Mouse (Mus musculus) MN1 (cell line): ENCODE results near the gene Atxn7l3.

ENCODE experiments used
- DNase-seq: peaks from one replicate; pipeline ENCODE4 v3.0.0-alpha.2; 2016; ENCODE audit warnings: low spot score

Gene Atxn7l3

GRCm38 (mm10) chr11:102263211-102263610 is 33.2 kb downstream of the Atxn7l3 start:
- DNase-seq, result no peak

DNA sequence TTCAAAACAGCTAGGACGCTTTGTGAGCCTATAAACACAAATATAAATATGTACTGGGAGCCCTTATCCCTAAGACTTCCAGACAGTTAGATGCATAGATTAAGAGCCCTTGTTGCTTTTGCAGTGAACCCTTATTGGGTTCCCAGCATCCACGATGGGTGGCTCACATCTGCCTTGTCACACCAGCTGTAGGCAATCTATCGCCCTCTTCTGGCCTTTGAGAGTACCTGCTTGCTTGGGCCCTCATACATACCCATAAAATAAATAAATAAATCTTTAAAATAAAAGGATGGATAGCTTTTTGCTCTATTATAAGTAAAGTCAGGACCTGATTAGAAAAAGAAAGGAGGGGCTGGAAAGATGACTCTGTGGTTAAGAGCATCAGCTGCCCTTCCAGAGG is 37.9 kb downstream of the Atxn7l3 start:
- peak; percentile 22 for DNase-seq

GRCm38 (mm10) chr11:102258095-102258494 is 38.3 kb downstream of the Atxn7l3 start:
- no peak for DNase-seq

DNA sequence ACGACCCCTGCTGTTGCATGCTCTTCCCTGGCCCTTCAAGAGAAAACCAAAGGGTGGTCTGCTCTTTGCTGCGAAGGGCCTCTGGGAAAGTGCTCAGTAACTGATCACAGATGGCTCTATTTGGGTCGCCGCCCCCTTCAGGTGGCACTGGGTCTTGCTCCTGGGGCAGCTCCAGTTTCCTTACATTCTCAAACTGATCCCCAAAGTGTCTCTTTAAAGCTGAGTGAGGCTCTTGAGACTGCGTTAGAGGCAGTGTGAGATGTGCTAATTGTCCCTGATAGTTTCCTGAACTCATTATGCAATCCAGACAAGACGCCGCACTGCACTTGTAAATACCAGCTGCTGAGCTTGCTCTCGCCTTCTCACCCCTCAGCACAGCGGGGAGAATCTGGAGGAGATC is 38.9 kb downstream of the Atxn7l3 start:
- DNase-seq, result no peak

GRCm38 (mm10) chr11:102249351-102250090 is 46.9 kb downstream of the Atxn7l3 start:
- peak; percentile 18 for DNase-seq

DNA sequence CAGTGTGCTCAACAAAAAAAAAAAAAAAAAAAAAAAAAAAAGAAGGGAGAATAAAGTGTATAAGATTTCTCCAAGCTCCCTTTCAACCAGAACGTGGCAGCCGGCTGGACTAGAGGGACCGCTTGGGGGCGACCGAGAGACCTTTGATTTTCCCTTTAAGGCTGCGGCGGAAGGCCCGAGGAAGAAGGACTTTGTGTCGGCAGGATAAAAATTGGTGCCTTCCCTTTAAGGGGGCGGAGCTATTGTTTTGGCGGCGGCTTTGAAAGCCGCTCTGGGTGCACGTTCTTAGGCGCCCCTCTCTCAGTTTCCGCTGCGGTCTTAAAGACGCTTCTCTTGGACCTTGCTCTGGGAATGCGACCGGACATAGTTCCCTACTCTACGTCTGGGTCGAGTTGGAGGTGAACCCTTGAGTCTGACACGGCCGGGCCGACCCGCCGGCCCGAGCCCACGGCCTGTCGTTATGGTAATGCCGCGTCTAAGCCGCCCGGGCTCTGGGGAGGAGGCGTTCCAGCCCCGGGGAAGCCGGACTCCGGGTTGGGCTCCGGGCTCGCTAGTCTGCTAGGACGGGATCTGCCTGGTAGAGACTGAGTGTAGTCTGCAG is 47.7 kb downstream of the Atxn7l3 start, which contains the start of gene BC030867:
Gene BC030867, plus strand, starts transcription at position 253 of the 601 bp plus-strand sequence.
- DNase-seq, result peak; percentile 97

- no peak for DNase-seq
Measured at GRCm38 (mm10) chr11:102246871-102247270, 49.6 kb downstream of the Atxn7l3 start.

GRCm38 (mm10) chr11:102246273-102246635 is 50.2 kb downstream of the Atxn7l3 start:
- DNase-seq, result no peak

DNA sequence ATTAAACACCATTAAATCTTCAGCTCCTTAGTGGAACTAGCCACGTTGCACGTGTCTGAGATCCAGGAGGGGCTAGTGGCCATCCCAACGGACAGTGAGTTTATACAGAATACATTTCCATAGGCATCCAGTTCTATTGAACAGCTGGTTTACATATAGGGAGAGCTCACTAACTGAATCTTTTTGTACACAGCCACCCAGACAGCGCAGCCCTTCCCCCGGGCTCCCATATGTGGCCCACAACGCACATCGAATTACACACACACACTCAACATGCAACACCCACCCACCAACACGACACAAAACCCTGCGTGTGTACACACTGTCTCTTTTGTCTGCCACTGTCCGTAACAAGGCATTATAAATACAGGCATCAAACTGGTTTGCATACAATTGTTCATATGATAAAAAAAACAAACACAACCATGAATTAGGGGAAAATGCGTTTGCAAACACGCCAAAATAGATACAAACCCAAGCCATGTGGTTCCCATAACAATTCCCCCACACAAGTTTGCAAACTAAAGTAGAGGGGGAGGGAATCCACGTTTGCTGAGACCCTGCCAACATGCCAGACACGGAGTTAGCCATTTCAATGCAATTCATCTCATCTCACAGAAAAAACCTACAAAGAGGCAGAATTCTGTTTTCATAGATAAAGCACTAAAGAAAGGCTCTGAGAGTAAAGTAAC is 50.7 kb downstream of the Atxn7l3 start:
- DNase-seq, result no peak

GRCm38 (mm10) chr11:102244926-102245449 is 51.4 kb downstream of the Atxn7l3 start:
- DNase-seq, result peak; percentile 89

DNA sequence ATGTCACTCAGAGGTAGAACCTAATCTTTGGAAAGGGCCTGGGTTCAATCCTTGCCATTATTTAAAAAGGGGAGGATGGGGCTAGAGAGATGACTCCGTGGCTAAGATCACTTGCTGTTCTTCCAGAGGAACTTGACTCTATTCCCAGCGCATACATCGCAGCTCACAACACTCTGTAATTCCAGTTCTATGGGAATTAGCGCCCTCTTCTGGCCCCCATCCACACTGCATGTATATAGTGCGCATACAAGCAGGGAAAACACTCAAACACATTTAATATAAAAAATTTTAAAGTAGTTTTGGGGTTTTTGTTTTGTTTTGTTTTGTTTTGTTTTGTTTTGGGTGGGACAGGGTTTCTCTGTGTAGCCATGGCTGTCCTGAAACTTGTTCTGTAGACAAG is 54.6 kb downstream of the Atxn7l3 start:
- DNase-seq, result no peak

GRCm38 (mm10) chr11:102241246-102241645 is 55.2 kb downstream of the Atxn7l3 start:
- no peak for DNase-seq

GRCm38 (mm10) chr11:102240636-102241035 is 55.8 kb downstream of the Atxn7l3 start:
- no peak for DNase-seq
